Mouse (Mus musculus) left cerebral cortex, adult 18-20 months (tissue): ENCODE results near the gene Slpi. TPM values are rescaled to one million over a fixed set of nuclear protein-coding genes. Genes with fewer than 3 reads are reported as not detected.
A peak's percentile ranks its signal among the peaks of the same experiment; 100 is the strongest.

ENCODE experiments used
- DNase-seq, 2 experiments: peaks; one replicate each; pipeline ENCODE4 v3.0.0; 2021 to 2022; ENCODE audit warnings: low spot score in 2 of 2, mixed read lengths in 1 of 2
- total RNA-seq, 2 experiments: library from RNA; stranded (reverse); gene quantifications; 2 replicates each; pipeline ENCODE4 v1.2.3; 2021

Slpi gene
- total RNA-seq, 2 experiments from 2014 or later: 0.82 TPM; not detected in 1

DNA sequence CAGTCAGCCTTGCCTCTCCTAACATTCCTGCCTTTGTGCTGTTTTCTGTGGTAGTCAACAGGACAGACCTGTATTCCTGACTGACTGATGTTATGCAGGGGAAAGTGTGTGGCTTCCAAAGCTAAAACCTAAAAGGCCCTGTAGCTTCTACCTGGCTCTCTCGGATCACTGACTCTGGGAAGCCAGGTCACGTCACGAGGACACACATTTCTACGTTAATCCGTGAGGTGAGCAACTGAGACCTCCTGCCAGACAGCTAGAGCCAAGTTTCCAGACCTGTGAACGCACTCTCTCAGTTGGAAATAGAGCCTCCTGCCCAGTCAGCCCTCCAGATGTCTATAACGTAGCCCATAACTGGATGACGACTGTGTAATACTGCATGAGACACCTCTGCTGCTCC is 33.1 kb upstream of the Slpi start:
- no peak for DNase-seq

DNA sequence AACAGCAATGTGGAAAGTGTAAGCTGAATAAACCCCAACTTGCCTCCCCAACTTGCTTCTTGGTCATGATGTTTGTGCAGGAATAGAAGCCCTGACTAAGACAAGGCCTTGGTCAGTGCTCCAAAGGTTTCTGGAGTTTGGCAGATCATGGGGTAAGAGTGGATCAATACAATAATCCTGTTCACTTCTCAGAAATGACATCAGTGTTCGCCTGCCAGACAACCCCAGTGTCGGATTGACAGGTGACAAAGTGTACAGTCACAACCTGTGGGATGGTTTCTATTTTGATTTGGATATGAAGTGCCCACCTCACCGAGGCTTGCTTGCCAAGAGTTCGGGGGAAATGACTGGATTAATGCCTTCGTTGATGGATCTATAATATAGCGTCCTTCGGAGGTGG is 32.4 kb upstream of the Slpi start:
- DNase-seq: no peak

DNA sequence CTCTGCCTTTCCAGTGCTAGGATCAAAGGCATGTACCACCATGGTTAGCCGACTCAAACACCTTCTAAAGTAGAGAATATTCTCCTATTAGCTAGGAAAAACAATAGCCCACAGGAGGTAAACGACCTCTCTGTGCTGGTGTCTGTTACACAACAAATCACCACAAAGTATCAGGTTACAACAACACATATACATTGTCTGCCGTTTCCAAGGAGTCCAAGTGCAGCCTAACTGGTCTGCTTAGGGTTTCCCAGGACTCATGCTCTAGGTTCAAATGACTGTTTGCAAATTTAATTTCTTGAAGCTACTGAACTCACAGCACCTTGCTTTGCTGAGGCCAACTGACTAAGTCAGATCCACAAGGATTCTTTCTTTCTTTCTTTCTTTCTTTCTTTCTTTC is 30.6 kb upstream of the Slpi start:
- DNase-seq: no peak

DNA sequence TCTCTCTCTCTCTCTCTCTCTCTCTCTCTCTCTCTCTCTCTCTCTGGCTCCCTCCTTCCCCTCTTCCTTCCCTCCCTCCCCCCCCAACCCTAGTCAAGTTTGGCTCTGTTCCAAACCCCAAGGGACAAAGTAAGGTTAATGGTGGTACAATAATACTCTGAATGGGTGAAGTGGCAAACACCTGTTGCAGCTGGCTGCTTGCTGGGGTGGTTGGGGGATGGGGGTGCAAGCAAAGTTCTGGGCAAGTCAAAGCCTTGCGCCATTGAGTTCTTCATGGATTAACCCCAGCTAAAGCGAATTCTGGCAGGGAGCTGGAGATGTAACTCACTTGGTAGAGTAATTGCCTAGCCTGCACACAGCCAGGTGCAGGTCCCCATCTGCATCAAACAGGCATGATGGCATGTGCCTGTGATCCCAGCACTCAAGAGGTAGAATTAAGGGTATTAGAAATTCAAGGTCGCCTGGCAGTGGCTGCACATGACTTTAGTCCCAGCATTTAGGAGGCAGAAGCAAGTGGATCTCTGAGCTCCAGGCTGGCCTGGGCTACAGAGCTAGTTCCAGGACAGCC is 29.5 kb upstream of the Slpi start:
- DNase-seq: no peak

DNA sequence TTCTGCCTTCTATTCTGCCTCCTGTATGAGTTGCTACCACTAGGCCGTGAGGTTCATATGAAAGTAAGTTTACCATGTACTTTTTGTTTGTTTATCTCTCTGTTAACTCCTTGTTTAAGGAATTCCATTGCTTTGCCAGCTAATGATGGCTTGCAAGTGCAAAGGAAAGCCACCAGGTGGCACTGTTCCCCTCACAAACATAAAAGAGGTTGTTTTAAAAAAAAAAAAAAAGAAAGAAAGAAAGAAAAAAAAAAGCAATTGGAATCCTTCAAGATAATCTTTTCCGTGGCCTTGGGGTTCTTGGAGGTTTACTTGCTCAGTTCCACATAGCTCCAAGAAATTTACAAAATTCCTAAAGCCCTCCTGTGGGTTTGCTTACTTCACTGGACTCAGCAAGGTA is 28.3 kb upstream of the Slpi start:
- peak in 1 of 2 experiments; percentile 28 for DNase-seq

DNA sequence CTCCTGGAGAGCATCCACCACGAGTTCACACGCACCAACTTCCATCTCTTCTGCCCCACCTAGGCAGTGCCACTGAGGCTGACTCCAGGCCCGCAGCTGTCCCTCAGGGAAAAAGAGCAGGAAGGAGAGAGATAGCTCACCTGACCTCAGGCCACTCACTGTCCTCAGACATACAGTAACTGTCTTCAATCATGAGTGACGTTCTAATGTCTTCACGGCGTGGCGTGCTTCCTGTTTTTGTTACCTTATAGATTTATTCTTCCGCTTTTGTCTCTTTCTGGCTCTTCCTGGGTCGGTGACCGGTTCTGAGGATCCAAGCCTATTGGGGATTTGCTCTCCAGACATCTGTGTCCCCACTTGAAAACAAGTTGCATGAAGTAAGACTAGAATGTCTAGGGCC is 25.7 kb upstream of the Slpi start:
- no peak for DNase-seq

DNA sequence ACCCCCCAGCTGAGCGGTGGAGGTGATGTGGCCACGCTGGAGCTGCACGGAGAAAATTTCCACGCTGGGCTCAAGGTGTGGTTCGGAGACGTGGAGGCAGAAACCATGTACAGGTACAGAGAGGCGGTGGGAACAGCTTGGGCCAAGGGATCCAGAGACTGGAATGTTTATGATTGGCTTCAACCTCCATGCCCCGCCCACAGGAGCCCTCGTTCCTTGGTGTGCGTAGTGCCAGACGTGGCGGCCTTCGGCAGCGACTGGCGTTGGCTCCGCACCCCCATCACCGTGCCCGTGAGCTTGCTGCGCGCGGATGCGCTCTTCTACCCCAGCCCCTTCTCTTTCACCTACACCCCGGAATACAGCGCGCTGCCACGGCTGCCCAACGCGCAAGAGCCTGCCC is 25.3 kb upstream of the Slpi start:
- DNase-seq: no peak

DNA sequence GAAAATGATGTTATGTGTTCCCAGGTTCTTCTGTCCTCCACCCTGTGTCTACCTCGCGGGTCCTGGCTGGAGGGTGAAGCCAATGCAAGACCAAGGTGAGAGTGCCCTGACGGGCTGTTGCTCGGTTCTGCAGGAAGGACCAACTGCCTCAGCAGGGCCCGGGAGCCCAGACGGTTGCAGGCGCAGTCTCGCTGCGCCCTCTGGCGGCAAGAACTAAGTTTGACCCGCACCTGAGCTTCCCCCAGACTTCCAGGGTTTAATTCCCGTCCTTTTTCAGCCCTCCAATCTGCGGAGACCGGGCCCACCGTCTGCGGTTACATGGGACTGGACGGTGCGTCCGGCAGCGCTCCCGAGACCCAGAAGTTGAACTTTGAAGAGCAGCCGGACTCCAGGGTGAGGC is 18.8 kb upstream of the Slpi start:
- peak; percentile 72 to 73 for DNase-seq

DNA sequence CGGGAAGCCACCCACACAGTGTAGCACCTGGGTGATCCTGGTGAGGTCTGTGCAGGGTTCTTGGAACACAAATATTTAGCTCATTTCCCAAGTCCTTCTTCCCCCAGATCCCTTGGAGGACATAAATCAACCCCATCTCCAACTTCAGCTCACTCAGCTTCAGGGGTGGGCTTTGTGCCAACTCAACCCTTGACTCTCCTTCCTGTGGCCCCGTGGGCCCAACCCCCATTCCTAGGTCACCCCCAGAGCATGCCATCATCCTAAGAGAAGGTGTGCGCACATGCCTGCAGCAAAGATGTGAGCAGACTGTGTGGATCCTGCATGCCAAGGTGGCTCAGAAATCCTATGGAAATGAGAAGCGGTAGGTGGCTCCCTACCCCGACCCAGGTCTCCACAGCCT is 16.6 kb upstream of the Slpi start:
- no peak for DNase-seq

DNA sequence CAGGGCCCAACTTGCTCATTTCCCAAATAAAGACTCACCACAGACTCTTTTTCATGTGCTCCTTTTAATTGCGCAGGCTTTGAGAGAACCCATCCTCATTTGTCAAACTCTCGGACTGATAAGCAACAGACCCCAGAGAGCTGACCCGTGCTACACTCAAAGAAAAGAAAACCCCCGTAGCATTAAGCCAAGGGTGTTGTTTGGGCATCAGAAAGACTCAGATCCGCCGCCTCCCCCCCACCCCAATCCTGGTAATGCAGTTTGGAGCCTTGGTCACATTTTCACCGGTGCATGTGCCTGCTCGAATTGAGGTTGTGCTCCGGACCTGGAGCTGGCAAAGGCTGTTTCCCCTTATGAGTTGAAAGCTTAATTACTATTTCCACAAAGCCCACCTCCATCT is 16.2 kb upstream of the Slpi start, which contains the start of gene Matn4:
Matn4 (minus strand) TSS at position 101 of the 400 bp plus-strand sequence.
- DNase-seq: no peak

DNA sequence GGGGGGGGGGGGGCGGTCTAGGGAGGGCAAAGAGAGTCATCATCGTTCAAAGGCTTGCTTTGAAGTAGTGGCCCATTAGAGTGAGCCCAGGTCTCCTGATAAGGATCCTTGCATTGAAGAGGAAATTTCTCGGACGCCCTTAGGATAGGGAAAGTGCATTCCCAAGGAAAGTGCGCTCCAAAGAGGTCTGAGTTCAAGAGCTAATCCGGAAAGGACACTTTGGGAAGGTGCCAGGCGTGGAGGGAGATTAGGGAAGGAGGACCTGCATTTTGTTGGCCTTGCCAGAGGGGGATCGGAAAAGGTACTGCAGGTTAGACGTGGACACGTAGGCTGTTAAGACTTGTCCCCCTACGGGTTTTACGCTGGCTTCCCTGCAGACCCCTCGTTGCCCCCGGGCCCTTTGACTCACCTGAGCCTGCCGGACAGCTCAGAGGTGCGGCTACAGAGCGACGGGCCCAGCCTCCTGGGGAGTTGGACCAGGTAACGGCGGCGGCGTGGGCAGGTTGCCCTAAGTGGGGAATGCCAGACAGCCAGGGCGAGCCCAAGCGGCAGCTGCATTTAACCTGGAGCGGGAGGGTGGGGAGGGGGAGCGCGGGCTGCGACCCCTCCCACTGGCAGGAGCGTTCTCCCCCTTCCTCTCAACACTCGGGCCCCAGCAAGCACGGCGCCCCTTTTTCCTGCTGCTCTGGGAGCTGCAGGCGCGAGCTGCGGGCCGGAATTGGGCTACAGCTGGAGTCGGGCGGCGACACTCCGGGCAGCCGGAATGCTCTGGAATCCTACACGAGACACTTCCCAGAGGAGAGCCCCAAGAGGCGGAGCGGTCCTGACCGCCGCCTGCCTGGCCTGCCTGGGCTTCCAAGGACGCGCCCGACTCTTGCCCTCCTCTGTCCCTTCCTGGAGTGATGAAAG is 15.4 kb upstream of the Slpi start:
- peak in 1 of 2 experiments; percentile 4 for DNase-seq

DNA sequence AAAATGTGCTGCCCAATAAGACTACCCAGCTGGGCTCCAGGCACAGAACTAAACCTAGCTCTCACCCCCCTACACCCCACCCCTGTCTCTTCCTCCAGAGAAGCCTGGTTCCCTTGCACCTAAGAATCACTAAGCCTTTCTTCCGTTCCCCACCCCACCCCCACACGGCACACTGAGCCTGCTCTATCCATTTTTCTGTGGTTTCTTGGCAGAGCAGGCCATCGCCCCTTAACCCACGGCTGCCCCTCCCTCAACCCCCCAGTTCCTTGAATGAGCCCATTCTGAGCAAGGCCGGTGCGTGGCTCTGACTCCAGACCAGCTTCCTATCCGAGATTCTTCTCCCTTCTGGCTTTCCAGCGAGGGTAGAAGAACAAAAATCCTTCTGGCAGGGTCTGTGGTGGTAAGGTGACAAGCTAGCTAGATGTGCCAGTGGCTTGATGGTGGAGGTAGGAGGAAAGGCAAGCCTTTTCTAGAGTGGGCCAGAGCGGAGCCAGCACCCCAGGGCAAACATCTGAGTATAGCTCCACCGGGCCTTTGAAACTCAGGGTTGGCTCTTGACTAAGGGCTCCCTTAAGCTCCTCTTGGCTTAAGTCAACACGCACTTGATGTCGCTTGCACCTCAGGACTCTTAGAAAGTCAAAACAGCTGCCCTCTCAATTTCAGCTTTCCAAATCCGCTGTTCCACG is 14.6 kb upstream of the Slpi start:
- DNase-seq: no peak

DNA sequence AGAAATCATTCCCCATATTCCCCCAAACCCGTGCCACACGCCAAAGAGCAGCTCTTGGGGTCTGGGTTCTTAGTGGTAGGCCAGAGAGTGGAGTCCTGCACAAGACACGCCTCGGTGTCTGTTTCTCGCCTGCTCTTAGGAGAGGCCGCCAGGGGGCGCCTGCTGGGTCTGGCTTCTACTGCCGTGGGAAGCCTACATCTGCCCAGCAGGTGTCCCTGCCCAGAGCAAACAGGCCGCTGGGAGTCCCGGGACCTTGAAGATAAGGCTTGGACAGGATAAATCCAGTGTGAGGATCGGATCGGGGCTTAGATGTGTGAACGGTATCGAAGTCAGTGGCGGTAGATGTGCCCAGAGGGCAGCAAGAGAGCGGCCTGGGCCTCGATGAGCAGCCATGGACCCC is 14.0 kb upstream of the Slpi start, which contains the start of gene Rbpjl:
Rbpjl (plus strand) TSS at position 236 of the 400 bp plus-strand sequence.
- peak; percentile 59 to 74 for DNase-seq

DNA sequence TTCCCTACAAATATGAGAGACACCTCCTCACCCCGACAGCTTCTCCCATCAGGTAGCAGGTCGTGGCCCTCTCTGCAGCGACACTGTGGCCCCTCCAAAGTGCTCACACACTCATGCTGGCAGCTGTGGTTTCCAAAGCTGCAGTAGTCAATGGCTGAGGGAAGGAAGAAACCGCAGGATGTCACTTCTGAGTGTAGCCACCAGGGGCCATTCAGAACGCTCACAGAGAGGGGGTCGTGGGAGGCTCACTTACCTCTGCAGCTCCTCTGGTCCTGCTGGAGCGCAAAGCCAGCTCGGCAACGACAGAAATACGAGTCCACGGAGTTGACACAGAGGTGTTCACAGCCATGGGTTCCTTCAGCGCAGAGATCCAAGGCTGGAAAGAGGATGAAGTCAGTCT is 8.0 kb upstream of the Slpi start:
- no peak for DNase-seq

DNA sequence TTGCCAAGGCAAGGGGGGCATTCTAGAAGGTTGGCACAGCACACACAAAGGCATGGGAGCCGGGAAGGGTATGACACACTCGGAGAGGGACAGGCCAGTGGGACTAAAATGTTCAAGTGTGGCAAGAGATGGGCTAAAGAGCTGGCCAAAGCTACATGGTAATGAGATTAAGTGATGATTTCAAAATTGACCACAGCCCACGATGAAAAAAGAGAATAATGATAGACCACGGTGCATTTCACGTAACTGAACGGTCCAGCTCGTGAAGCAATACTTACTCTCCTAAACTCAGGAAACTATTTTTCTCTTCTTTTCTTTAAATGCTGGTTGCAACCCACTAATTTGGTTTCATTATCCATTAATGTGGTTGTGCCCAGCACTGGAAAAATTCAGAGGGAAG is 7.2 kb upstream of the Slpi start:
- DNase-seq: no peak

DNA sequence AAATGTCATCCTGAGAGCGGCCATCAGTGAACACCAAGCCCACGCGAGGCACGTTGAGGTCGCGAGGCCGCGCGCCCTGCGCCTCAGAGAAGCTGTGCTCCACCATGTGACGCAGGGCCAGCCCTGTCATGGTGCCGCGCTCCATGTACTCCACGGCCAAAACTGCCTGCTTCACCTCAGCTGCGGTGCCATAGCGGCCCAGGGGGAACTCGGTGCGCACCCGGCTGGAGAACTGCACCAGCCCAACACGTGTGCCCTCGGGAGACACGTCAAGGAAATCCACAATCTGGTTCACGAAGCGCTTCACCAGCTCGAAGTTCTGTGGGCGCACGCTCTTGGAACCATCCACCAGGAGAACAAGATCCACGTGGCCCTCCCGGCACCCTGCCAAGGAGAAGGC is 4.2 kb upstream of the Slpi start:
- no peak for DNase-seq

DNA sequence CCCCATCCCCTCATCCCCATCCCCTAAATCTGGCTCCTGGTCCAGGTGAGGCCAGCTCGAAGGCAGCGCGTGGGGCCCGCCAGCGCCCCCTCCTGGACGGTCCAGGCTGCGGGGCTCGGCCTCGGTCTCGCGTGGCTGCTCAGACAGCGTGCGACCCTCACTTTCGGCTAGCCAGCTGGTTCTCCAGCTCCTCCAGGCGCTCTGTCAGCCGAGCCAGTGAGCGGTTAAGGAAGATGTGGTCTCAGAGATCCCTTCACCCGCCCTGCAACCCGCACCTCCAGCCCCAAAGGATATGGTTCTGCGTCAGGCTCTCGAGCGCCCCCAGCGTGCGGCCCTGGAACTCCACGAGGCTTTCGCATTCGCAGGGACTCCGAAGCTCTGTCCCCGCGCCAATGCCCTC is 604 bp upstream of the Slpi start:
- DNase-seq: peak; percentile 88 to 92

DNA sequence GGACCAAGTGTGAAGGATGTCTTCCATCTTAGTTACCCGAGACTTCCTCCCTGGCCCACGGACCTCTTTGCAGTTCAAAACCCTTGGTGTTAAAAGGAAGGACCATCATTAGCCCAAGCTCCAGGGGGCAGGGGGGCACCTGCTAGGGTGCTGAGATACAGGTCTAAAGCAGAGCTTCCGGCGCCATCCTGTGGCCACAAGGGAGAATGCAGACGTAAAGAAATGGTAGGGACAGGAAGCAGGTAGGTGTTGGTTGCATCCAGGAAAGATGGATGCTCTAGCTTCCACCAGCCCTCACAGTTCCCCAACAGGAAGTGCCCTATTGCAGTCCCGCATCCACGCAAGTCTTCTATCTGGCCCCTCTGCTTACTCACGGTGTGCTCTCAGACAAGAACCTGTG is 1.9 kb downstream of the Slpi start:
- peak; percentile 66 to 68 for DNase-seq

DNA sequence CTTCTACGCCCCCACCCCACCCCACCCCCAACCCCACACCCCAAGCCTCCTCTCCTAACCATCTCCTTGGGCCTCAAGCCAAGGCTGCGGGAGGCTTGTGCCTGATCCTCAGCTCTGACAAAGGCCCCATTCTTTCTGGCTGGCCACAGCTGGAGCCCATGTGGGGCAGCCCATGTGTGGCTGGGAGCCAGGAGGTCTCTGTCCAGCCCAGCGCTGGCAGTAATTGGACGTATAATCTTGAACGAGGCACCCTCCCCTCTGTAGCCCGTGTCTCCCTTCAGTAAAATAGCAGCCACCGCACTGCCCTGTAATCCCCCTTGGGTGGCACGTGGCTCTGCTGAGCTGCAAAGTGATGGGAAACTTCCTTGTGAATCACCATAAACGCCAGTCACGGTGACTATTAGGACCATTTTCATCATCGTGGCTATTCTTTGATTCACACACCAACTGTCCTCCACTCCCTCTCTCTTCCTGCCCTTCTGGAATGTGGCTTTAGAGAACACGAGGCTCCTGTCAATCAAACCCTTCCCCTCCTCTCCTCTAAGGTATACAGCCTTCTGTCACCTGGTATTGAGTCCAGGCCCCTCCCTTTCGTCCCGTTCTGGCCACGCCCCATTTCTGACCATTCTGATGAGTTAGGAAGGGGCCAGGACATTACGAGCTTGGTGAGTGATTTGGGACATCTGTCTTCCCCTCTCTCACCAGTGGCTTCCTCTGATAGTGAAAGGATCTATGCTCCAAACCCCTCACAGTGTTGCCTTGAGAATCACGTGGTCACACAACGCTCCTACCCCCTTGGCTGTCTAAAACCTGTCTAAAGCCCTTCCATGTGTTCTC is 2.8 kb downstream of the Slpi start:
- DNase-seq: peak in 1 of 2 experiments; percentile 29

DNA sequence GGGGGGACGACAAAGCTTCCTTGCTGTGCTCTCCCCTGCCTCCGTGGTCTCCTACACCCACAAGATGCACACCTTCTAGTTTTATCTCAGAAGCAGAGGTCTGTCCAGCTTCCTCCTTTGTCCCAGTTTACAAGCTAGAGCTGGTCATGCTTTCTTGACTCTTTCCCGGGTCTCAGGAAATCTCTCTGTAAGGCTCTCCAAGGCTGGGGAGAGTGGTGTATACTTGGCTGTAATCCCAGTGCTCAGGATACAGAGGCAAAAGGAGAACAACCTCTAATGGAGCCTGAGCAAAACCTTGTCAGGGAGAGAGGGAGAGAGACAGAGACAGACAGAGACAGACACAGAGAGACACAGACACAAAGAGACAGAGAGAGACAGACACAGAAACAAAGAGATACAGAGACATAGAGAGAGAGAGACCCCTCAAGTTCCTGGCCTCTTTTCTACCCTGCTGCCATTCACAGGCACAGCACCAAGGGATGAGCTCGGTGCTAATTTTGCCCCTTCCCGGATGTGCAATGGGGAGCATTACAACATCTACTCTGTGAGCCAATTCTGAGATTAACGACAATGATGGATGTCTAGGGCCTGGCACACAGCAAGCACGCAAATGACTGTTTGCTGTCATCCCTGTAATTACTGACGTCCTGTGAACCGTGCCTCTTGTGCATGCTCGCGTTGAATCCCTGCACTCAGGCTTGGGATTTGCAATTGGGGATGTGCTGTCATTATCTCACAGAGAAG is 5.1 kb downstream of the Slpi start:
- DNase-seq: no peak
